Mouse (Mus musculus) bone marrow, adult 2 months (tissue): Measurements from ENCODE around the gene Polr2g.

ENCODE experiments used
- CTCF ChIP-seq: fragments of 200-500 bp; IDR thresholded peaks from 2 replicates; pipeline ENCODE4 v1.5.1; 2011; ENCODE audit warnings: low read length, control low read depth; ENCODE audit not compliant: control insufficient read depth, insufficient read depth
- POLR2A ChIP-seq: fragments of 200-500 bp; IDR thresholded peaks from 2 replicates; pipeline ENCODE4 v1.6.1; 2011; ENCODE audit warnings: low read depth, mild to moderate bottlenecking, control low read depth, low read length, borderline replicate concordance; ENCODE audit not compliant: control insufficient read depth

- TF ChIP-seq CTCF = no peak
- TF ChIP-seq POLR2A = peak; percentile 72
These were observed 20.6 kb upstream of the Polr2g start, which contains the start of gene Ttc9c for GRCm38 (mm10) chr19:8818801-8819595.
